Mouse (Mus musculus) ES-Bruce4 (cell line): ENCODE measurements at regions not wholly inside any gene's neighbourhood (a gene's known extent, or its start where the extent isn't known, plus 50 kb on each side); places are given as distances from the start of the nearest gene placed in this dataset.

Experiments used
- CTCF ChIP-seq: IDR thresholded peaks from one replicate; pipeline ENCODE4 v1.8.1; 2011; ENCODE audit warnings: low read depth, low read length
- POLR2A ChIP-seq: IDR thresholded peaks from one replicate; pipeline ENCODE4 v1.8.1; 2011; ENCODE audit warnings: low read length; ENCODE audit not compliant: insufficient read depth

GRCm38 (mm10) chr8:93712066-93712706 is 97.6 kb upstream of the Gnao1 start:
- TF ChIP-seq CTCF, result no peak
- no peak for TF ChIP-seq POLR2A
